Mouse (Mus musculus): ENCODE data around the gene Nrd1.

DNA sequence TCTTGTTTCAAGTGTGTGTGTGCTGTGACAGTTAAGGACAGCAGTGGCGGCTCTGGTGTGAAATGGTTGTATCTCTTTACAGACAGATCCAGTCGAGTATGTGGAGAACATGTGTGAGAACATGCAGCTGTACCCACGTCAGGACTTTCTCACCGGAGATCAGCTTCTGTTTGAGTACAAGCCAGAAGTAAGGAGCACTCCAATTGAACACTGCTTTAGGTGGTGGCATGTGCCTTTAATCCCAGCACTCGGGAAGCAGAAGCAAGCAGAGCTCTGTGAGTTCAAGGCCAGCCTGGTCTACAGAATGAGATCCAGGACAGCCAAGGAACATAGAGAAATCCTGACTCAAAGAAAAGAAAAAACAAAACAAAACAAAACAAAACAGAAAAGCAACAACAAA is 42.8 kb downstream of the Nrd1 start:
- TF ChIP-seq CTCF (IDR thresholded peaks at IDR 0.05; ENCODE audit: control insufficient read depth, insufficient read depth, insufficient replicate concordance, low read depth, low read length), result no peak
- TF ChIP-seq POLR2A (IDR thresholded peaks at IDR 0.05; ENCODE audit: control insufficient read depth, low read depth, low read length), result no peak

Measured in testis, adult 2 months (tissue).